Mouse (Mus musculus) brain, embryonic 14.5 days (tissue): ENCODE data around the gene Kif5a.

ENCODE experiments used
- CTCF ChIP-seq: fragments of 200-500 bp; IDR thresholded peaks from 2 replicates; pipeline ENCODE4 v1.5.1; 2012; ENCODE audit warnings: inconsistent platforms, mild to moderate bottlenecking, moderate library complexity, borderline replicate concordance; ENCODE audit not compliant: insufficient read depth, insufficient read length; ENCODE audit errors: extremely low read depth
- POLR2A ChIP-seq: fragments of 200-500 bp; IDR thresholded peaks from 2 replicates; pipeline ENCODE4 v1.6.1; 2012; ENCODE audit warnings: mild to moderate bottlenecking, inconsistent platforms, borderline replicate concordance; ENCODE audit not compliant: poor library complexity, insufficient read depth, insufficient read length, severe bottlenecking; ENCODE audit errors: extremely low read depth

- TF ChIP-seq CTCF (no peak), POLR2A (no peak)
Observed at GRCm38 (mm10) chr10:127194428-127195327, 68.5 kb downstream of the Kif5a start.
